Mouse (Mus musculus): ENCODE data around the gene Tbx4. TPM values are rescaled to one million over a fixed set of nuclear protein-coding genes. Genes with fewer than 3 reads are reported as not detected.
A peak's percentile ranks its signal among the peaks of the same experiment; 100 is the strongest.

Gene Tbx4
- total RNA-seq, 1 experiment from 2014 or later = not detected

DNA sequence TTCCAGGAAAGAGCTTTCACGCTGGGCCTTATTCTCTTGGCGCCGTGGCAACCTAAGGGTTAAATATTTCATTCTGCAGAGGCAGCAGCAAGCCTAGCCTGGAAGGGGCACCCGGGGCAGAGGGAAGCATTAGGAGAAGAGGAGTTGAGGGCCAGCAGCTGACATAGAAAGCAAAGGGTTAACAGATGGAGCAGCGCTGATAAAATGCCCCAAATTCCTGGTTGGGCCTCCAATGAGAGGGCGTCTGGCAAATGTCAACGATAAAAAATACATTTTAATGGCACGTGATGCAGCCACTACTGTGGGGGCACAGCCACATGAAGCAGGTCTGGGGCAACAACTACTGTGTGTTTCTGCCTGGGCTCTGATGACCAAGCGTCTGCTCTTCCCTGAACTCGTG, 23.9 kb downstream of the Tbx4 start:
- no peak for DNase-seq

DNA sequence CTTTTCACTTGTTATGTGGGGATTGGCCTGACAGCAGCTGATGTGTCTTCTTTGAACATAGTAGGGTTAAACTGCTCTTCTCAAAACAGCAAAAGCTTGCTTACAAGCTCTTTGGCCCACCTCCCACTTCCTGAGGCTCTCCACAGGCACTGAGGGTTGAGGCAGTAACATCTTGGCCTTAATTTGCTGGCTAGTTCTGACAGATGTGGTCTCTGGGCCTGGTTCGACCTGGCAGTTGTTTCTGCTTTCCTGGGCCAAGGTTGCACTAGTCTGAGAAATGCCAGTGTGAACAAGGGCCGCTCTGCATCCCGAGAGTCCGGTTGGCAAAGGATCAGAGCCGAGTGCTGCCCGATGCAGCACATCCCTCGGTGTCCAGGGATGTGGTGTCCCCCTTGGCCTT, 27.3 kb downstream of the Tbx4 start:
- peak; percentile 17 for DNase-seq

DNA sequence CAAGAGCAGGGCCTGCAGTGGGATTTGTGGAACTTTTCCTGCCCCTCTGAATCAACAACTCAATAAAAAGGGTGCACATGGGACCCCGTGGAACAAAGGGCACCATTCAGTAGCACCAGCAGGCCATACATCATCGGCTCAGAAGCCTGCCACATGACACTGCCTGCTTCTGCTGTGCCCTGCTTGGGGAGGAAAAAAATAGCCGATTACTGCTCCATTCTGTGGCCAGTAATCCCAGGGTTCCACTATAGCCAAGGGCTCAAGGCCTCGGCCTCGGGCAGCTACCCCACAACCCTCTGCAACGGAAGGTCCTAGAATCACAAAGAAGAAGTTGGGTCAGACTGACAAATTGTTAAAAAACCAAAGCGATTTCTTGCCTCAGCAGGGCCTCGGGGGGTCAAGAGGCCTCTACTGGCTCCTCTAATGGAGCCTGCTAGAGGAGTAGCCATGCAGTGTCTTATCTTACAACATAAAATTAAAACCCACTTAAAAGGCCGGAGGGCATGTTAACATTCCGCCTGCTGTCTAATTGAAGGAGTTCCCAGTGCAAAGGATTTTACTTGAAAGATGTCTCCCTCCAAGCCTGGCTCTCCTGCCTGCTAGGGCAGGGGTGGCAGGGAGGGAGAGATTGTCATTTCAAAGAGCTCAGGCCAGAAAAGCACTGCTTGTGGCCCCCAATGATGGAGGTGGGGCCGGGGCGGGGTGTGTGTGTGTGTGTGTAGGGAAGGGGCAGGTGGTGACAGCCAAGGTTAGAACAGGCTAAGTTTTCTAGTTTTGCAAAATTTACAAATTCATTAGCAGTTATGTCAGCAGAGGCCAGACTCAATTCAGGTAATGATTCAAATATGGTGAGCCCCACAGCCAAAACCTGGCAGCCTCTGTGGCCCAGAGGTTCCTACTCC, 31.1 kb downstream of the Tbx4 start:
- no peak for DNase-seq

DNA sequence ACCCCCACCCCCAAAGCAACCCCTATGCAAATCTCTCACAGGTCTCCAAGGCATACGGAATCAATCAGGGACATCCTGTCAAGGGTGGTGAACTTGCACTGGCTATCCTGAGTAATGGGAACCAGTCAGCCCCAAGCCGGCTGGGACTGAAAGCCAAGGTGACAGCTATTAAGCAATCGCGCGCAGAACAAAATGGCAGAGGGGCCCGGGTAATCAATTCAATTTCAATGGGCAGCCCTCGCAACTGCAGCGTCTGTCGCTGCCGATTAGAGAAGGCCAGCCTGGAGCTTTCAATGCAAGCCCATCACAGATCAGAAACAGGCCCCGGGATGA, 31.7 kb downstream of the Tbx4 start:
- no peak for DNase-seq

DNA sequence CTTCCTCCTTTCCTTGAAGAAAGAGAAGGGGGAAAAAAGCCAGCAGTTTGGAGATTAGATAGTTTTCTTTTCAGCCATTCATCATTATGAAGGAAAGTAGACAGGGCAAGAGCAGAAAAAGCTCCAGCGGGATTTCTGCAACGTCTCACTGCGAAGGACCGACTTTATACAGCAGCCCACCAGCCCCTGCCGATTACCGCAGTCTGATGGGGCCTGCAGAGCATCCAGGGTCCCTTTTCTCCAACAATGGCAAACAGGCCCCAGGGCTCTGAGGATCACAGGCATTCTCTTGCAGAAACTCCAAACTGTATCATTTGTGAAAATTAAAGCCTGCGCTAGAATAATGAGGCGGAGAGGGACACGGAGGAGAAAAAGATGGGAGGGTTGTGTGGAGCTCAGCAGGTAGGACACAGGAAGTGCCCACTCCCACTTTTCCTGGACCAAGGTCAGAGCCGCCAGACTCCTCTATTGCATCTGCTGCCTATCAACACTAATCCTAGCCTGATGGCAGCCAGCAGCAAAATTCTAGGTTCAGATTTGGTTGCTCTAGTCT, 32.2 kb downstream of the Tbx4 start:
- DNase-seq = no peak

DNA sequence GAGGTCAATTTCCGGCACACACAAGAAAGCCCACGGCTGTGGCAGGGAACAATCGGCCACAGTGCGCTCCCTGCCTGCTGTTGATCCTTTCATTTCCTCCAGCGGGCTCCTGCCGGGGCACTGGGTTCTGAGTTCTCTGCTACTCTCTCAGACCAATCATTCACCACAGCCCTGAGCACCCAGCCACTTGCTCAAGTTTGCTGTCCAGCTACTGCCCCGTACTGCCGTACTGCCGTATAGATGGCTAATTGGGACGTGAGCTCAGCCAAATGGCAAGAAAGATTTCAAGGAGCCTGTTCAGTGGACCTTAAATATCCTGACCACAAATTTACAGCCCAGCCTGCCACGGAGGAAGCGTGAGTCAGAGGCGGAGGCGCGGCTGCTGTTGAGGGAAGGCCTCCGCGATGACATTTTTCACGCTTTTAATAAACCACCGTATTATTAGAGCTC, 39.1 kb downstream of the Tbx4 start:
- peak; percentile 31 for DNase-seq

DNA sequence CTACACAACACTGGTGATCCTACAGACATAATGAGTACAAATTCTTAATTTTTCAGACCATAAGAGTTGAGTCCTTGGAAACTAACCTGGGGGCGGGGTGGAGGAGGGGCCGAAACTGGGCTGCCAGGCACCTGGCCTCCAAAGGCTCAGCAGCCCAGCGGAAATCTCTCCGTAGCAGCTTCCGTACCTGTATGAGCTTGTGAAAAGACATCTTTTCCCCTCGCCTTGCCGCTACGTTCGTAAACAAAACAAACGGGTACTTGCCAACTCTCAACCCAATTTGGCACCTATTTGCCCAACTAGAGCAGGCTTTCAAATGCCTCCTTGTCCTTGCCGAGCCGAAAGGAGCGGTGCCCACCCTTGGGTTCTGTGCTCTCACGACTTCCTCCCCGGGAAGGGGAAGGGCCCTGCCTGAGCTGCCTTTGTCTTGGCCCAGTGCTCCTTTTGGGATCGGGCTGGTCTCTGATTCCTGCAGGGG, 40.1 kb downstream of the Tbx4 start:
- DNase-seq = no peak

DNA sequence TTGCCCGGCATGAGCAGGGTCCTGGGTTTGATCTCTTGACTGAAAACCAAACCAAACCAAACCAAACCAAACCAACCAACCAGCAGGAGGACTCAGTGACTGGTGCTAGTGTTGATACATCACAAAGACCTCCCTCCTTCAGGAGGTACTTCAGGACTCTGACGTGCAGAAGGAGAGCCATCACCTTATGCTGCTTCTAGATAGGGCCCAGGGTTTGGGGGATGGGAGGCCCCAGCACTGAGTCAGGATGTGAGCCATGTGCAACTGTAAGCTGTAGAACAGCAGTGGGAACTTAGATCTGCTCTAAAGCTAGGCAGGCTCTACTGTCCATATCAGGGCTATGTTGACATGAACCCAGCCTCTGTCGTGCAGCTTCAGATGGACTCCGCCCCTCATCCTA, 41.9 kb downstream of the Tbx4 start:
- no peak for DNase-seq

DNA sequence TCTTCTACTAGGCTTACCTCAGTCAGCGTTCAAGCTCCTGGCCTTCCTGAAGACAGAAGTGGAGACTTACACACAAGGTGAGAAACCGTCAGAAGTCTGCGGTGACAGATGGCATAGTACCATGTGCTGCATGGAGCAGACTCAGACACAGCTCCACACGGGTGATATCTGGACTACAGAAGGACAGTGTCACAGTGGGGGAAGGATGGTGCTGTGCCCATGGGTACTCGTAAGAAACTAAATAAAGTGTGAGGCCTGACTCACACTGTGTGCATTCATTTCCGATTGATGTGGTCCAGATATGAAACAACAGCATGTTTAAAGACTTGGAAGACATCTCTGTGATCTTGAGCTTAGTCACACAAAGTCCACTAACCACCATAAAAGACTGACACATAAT, 43.4 kb downstream of the Tbx4 start:
- no peak for DNase-seq

DNA sequence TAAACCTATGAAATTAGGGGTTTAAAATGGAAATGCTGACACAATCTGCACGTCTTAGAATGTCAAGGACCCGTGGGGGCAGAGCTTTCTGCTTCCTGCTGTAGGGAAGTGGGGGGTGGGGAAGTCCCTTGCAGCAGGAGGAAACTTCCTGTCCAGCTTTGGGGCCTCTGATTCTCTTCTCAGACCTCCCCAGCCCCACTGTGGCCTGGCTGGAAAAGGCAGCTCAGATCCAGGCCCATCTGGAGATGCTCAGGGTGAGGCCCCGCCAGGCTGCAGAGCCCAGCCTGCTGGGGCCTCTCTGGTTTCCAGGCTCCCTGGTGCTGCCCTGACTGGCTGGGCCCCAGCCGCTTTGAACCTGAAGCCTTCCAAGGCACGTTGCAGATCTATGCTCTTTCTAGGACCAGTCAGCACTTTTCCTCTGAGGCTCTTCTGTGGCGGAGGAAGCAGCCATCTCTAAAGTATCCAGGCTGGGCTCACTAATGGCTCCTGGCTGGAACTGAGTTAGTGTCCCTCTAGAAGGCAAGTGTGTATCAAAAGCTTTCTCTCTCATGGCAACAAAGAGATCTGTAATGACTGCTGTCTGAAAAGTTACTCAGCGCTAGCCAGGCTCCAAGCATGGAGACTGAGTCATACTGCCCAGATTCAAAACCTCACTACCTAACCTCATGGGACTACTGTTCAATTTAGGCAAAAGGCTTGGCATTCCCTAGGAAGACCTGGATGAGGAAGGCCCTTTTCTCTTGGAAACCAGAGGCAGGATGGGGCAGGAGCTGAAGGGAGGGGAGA, 55.8 kb downstream of the Tbx4 start:
- no peak for DNase-seq

DNA sequence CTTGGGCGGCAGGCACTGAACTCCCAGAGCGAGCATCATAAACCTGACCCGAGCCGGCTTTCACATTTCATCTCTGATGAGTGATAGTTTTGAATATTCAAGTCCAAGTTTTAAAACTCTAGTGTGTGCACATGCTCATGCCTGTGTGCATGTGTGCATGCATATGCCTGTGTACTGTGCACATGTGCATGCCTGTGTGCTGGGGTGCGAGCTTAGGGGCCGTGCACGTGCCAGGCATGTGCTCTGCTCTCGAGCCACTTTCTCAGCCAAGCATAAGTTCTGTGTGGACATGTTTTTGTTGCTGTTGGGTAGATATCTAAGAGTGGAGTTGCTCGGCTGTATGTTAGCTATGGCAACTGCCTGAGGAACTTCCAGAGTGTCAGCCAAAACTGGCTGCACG, 62.5 kb downstream of the Tbx4 start:
- no peak for DNase-seq

DNA sequence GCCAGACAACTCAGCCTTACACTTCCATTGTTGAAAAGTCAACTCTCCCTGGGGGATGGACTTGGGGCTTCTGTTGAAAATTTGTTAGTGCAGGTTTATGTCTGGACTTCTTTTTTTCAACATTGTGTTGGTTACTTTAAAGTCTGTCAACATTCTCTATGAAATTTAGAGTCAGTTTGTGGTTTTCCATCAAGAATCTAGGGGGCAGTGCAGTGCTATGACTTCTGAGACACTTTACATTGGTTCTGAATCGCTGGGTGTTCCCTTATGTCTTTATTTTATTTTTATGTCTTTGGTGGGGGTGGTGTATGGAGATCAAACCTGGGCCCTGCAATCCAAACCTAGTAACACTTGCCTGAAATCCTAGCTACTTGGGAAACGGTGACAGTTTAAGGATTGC, 63.5 kb downstream of the Tbx4 start:
- DNase-seq = no peak

DNA sequence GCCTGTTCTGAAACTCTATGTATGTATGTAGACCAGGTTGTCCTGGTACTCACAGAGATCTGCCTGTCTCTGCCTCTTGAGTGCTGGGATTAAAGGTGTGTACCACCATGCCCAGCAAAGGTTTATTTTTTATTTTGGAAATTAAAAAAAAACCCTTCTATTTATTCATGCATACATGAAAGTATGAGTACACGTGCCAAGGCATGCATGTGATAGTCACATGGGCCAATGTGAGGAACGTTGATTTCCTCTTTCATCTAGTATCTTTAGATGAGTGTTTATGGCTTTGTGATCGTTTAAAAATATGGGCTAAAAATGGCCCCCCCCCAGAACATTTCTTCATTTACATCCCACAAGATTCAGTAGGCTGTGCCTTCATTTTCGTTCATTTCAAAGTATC, 66.3 kb downstream of the Tbx4 start:
- DNase-seq = no peak

DNA sequence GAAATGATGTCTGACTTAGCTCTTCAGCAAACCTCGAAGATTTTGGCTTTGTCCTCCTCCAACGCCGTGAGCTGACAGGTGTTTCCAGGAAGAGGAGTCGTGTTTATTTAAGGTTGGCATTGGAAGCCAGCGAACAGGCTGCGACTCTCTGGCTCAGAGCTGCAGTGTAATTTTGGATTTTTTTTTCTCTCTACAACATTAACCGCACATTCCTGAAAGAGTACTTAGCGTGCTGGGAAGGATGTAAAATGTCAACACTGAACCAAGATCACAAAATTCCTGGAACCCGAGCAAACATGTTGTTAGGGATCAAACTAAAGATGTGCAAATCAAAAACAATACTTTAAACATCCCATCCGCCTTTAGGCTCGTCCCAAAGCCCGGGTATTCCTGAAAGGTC, 69.4 kb downstream of the Tbx4 start:
- no peak for DNase-seq

DNA sequence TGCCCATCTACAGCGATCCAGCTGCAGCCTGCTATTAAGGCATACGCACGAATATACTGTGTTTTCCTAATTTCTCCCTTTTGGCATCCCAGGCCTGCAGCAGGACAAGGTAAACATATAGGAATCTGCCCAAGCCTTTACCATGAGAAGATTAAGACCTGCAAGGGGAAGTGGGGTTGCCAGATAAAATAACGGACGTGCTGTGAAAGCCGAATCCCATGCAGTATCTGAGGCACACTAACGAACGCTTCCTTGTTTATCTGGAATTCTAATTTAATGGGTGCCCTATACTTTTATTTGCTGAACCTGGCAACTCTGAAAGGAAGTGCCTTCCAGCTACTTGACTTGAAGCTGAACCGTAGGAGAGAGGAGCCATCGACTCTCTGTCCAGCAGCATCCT, 70.2 kb downstream of the Tbx4 start:
- DNase-seq = no peak

DNA sequence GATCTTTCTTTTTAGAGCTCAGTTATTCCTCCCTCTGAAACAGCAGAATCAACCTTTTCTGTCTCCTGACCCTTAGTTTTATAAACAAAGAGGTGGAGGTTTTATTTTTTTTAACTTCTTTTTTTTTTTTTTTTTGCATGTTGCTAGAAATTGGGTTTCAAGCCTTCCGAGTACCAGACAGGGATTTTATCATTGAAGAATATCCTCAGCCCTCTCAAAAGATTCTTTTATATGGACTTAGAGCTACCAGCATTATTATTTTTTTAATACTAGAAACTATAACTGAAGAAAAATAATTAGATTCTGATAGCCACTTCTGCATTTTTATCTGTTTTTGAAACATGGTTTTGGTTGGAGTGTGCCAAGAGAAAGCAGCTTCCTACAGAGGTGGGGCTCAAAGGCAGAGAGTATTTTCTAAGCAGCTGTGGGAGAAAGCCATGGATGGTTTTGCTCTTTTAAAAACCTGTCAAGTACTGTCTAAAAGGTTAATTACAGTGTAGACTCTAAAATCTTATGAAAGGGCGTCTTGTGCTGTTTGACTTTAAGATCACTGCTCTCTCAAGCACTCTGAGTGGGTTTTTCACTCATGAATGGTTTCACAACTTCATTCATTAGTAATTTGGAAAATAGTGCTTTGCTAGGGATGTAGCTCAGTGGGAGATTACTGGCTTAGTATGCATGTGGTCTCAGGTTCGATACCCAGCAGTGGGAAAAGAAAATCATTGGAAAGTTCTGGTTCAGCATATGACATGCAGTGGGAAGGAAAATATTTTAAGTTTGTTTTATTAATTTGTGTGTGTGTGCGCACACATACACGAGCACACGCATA, 70.9 kb downstream of the Tbx4 start:
- DNase-seq = no peak

DNA sequence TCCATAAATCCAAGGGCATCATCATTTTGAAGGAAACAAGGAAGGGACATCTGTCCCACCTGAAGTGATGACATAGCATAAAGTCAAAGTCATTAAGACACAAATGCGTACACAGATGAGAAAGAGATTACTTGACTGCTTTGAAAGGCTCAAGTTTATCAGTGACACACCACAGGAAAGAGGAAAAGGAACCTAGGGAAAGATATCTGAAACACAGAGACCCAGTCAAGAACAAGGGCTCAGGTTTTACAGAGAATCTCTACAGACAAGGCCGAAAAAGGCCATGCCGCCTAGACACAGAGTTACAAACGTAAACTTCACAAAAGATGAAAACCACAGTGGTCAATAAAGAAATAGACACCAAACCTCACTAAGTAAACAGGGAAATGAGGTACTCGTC, 73.6 kb downstream of the Tbx4 start:
- no peak for DNase-seq

DNA sequence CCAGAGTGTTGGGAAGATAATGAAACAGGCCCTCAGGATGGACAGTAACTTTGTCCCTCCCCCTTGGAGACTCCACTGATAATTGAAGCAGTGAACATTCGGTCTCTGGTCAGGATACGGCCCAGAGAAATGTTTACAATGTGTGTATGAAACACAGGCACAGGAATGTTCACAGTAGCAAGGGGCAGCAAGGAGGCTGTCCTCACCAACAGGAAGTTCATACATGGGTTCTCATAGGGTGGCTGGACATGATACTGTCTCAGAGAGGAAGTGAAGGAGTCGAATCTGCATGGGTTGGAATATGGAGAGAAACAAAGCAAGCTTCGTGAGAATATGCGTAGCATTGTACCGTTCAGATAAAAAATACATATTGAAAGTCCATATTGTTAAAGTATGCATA, 74.1 kb downstream of the Tbx4 start:
- DNase-seq = no peak

DNA sequence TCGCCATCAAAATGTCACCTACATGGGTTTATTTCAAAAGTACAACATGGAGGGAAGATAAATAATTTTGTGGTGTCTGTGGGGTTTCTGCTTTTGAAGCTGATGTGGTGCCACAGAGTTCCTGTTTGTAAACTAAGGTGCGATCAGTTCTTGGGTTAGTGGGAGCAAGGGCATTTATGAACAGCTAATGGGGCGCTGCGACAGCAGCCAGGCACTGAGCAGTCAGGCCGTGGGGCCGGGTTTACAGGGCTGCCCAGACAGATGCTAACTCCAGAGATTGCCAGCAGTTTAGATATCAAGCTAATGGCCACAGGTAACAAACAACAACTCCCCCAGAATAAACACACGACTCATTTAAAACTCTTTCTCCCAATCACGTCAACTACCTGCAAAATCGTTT, 75.3 kb downstream of the Tbx4 start:
- no peak for DNase-seq

Measured in adrenal gland, postnatal 25 days (tissue).